Mouse (Mus musculus) liver, embryonic 15.5 days (tissue): ENCODE measurements around the gene Nagk. TPM values are rescaled to one million over a fixed set of nuclear protein-coding genes. Genes with fewer than 3 reads are reported as not detected.
A peak's percentile ranks its signal among the peaks of the same experiment; 100 is the strongest.
"Not testable (repeated sequence)": the region's sequence is repeated elsewhere in the genome, so short reads cannot be mapped to it uniquely, and the experiment has no call there.

Source experiments
- ATAC-seq: fragments of 200-750 bp; cut with Nextera tagmentation; 2 replicates; pipeline ENCODE4 v1.8.0; 2017; ENCODE audit warnings: moderate number of reproducible peaks, mild to moderate bottlenecking, moderate library complexity; ENCODE audit not compliant: insufficient read depth
- H3K27ac ChIP-seq: fragments of 300-500 bp; sonication (generic); replicated peaks from 2 replicates; pipeline ENCODE4 v1.5.1; 2015; ENCODE audit warnings: mild to moderate bottlenecking, inconsistent platforms
- H3K27me3 ChIP-seq: fragments of 300-500 bp; sonication (generic); 2 replicates; pipeline ENCODE4 v1.6.1; 2015; ENCODE audit warnings: mild to moderate bottlenecking, inconsistent platforms
- H3K36me3 ChIP-seq: fragments of 300-500 bp; sonication (generic); replicated peaks from 2 replicates; pipeline ENCODE4 v1.6.1; 2015; ENCODE audit warnings: moderate library complexity, mild to moderate bottlenecking, inconsistent platforms
- H3K4me1 ChIP-seq: fragments of 300-500 bp; sonication (generic); replicated peaks from 2 replicates; pipeline ENCODE4 v1.6.1; 2015; ENCODE audit warnings: inconsistent platforms
- H3K4me2 ChIP-seq: fragments of 300-500 bp; sonication (generic); 2 replicates; pipeline ENCODE4 v1.6.1; 2015; ENCODE audit warnings: moderate library complexity, mild to moderate bottlenecking, inconsistent platforms
- H3K4me3 ChIP-seq: fragments of 300-500 bp; sonication (generic); replicated peaks from 2 replicates; pipeline ENCODE4 v1.5.1; 2015; ENCODE audit warnings: mild to moderate bottlenecking, inconsistent platforms
- H3K9ac ChIP-seq: fragments of 300-500 bp; sonication (generic); 2 replicates; pipeline ENCODE4 v1.6.1; 2015; ENCODE audit warnings: moderate library complexity, mild to moderate bottlenecking, inconsistent platforms
- H3K9me3 ChIP-seq: fragments of 300-500 bp; sonication (generic); replicated peaks from 2 replicates; pipeline ENCODE4 v1.6.1; 2016; ENCODE audit warnings: inconsistent platforms
- WGBS: fragments of 180-500 bp; shearing (Covaris S2); methylation state at CpG from one replicate; pipeline ENCODE4 v1.1.7; 2015; ENCODE audit warnings: mixed read lengths; ENCODE audit not compliant: insufficient replicate concordance; 5-methylcytosine and 5-hydroxymethylcytosine counted together
- polyA plus RNA-seq: library from polyadenylated mRNA; unstranded; fragments of >200 nt; fragmentation: Nextera tagmentation; extraction: Ambion mirVana; gene quantifications from 2 replicates; pipeline ENCODE4 v1.2.1, GENCODE M21; 2015

The Nagk gene
- polyA plus RNA-seq, 1 experiment from 2014 or later: 16.6 TPM

- Histone ChIP-seq H3K27me3 (no peaks in the 10 kb centered on the region), H3K27ac (peak within 1 kb of the TSS; percentile 92), H3K9ac (peak within 1 kb of the TSS; percentile 96), H3K36me3 (peaks cover 26% of the 10 kb centered on the region), H3K4me3 (peak within 1 kb of the TSS; percentile 92), H3K4me1 (peaks cover 28% of the 10 kb centered on the region), H3K9me3 (no peaks in the 10 kb centered on the region), H3K4me2 (peak within 1 kb of the TSS; percentile 86)
- ATAC-seq: peak; percentile 91
- WGBS: 1% methylated on average over 45 of the region's 45 CpGs
These were observed 19.0 kb upstream of the Nagk start, which contains the start of gene Tex261 for GRCm38 (mm10) chr6:83775638-83776293. TSS of gene Tex261 (minus strand) at chr6:83775813.

DNA sequence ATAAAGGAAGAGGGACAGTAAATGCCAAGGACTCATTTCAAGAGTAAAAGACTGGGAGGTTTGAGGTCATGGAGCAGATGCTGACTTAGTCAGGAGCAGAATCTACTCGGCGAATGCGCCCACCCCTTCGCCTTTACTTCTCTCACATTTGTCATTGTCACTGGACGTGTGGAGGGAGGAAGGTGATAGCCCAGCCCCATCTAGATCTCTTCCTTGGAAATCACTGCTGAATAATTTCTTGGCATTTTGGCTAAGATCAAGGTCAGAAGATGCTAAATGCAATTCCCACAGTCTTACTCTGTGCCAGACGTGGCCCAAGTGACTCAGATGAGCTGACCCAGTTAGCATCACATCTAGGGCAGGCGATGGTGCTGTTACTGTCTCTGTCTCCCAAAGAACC, 16.5 kb upstream of the Nagk start:
- H3K9ac ChIP-seq: no peak overlapping the region
- no peak overlapping the region for H3K4me2 ChIP-seq
- WGBS: 74% methylated on average over 7 of the region's 7 CpGs
- no peaks in the 10 kb centered on the region for H3K9me3 ChIP-seq
- H3K27ac ChIP-seq: no peak overlapping the region
- peaks cover 4% of the 10 kb centered on the region; the same call in 1 of the 2 replicates for H3K36me3 ChIP-seq
- no peaks in the 10 kb centered on the region for H3K27me3 ChIP-seq
- H3K4me1 ChIP-seq: peaks cover 27% of the 10 kb centered on the region
- no peak overlapping the region for H3K4me3 ChIP-seq
- ATAC-seq: no peak

DNA sequence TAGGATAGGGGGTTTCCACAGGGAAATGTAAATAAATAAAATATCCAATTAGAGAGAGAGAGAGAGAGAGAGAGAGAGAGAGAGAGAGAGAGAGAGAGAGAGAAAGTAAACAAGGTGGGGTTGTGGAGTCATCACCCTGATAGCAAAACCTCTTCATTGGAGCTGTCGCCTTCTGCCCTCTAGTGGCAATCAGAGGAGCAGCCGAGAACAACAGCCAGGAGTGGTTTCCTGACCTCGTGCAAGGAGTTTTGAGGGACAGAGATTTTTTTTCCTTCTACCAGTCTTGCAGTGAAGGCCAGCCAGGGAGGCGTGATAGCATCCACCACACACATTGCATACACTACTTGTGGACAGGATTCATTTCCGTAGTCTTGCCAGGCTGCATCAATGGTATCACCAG, 15.8 kb upstream of the Nagk start:
- Histone ChIP-seq H3K4me3 (no peak overlapping the region), H3K4me1 (peaks cover 20% of the 10 kb centered on the region), H3K36me3 (no peaks in the 10 kb centered on the region), H3K27me3 (no peaks in the 10 kb centered on the region), H3K4me2 (no peak overlapping the region), H3K9ac (no peak overlapping the region), H3K27ac (no peak overlapping the region), H3K9me3 (no peaks in the 10 kb centered on the region)
- no peak for ATAC-seq
- 5% methylated on average over 5 of the region's 5 CpGs for WGBS

DNA sequence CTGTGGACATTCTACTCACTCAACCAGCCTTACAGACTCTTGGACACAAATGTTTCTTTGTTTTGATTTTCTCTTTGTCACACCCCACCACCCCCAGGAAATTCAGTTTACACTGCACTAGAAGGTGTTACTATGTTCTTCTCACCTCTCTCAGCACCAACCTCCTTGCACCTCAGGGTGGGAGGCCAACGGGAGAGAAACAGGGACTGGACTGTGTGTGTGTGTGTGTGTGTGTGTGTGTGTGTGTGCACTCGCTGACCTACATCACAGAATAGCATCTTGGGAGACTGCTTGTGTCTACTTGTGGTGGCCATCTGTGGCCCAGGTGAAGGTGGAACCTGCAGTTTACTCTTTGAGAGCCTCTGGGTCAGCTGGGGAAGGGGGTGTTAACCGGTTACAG, 8.4 kb upstream of the Nagk start:
- peaks cover 6% of the 10 kb centered on the region; the same call in 1 of the 2 replicates for H3K4me1 ChIP-seq
- H3K9ac ChIP-seq: no peak overlapping the region
- H3K4me2 ChIP-seq: no peak overlapping the region
- ATAC-seq: no peak
- no peaks in the 10 kb centered on the region for H3K27me3 ChIP-seq
- no peak overlapping the region for H3K4me3 ChIP-seq
- H3K36me3 ChIP-seq: no peaks in the 10 kb centered on the region
- H3K27ac ChIP-seq: no peak overlapping the region
- H3K9me3 ChIP-seq: no peaks in the 10 kb centered on the region
- 42% methylated on average over 3 of the region's 3 CpGs for WGBS

DNA sequence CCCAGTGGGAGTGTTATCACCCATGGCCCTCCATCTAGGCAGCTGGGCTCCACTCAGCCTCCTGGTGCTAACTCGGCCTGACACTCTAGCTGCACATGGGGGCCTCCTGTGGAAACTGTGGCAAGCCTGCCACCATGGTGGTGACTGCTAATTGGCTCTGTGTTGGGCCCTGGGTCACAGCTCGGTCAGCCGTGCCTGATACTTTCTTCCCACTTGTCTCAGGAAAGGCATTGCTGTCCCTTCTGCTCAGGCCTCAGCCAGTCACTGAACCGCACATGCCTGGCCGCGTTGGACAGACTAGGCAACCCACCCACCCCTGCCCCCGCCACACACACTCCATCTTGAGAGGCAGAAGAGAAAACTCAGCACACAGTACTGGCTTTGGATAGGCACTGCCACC, 6.2 kb upstream of the Nagk start:
- 60% methylated on average over 7 of the region's 7 CpGs for WGBS
- ATAC-seq: no peak
- Histone ChIP-seq H3K27ac (no peak overlapping the region), H3K27me3 (no peaks in the 10 kb centered on the region), H3K36me3 (no peaks in the 10 kb centered on the region), H3K9me3 (no peaks in the 10 kb centered on the region), H3K4me1 (peaks cover 7% of the 10 kb centered on the region; the same call in 1 of the 2 replicates), H3K4me2 (no peak overlapping the region), H3K4me3 (no peak overlapping the region), H3K9ac (no peak overlapping the region)

- H3K4me1 ChIP-seq: peaks cover 24% of the 10 kb centered on the region
- H3K9ac ChIP-seq, H3K4me3 ChIP-seq, H3K9me3 ChIP-seq, H3K4me2 ChIP-seq, H3K27me3 ChIP-seq, H3K36me3 ChIP-seq, ATAC-seq, H3K27ac ChIP-seq: not testable (repeated sequence)
- WGBS: 69% methylated on average over 5 of the region's 5 CpGs
These were observed 4.2 kb upstream of the Nagk start for GRCm38 (mm10) chr6:83790533-83790932.

DNA sequence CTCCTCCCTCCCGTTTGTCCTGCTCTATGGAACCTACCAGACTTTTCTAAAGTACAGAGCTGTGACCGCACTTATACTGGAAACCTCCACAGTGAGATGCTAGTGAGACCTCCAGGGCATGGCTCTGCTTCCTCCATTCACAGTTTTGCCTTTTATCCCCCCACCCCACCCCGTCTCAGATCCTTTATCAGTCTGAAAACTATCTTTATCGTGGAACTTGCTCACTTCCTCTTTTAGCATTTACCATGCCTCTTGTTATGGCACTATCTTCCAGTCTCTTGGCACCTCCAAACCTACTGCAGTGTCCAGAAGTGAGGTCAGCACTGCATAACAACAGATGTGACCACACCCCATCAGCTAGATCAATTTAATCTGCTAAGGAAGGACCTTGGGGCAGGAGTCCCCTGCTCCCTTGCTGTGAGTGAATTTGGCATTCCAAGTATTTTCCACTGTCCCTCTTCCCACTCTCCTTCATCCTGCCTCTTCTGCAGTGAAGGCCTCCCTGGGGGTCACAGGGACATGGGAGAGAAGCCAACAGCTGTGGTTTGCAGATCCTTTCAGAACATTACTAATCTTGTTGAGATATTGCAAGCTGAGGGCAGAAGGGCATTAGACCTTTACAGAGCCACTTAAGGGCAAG, 3.4 kb upstream of the Nagk start:
- ATAC-seq: no peak
- WGBS: 13% methylated on average over 4 of the region's 4 CpGs

GRCm38 (mm10) chr6:83795492-83795900, 714 bp downstream of the Nagk start:
- 1% methylated on average over 13 of the region's 13 CpGs for WGBS
- Histone ChIP-seq H3K27ac (peak overlapping the region; percentile 98), H3K4me2 (peak overlapping the region; percentile 83), H3K36me3 (no peaks in the 10 kb centered on the region), H3K4me1 (peaks cover 32% of the 10 kb centered on the region), H3K9ac (peak overlapping the region; percentile 51), H3K27me3 (peaks cover 8% of the 10 kb centered on the region), H3K4me3 (peak overlapping the region; percentile 75), H3K9me3 (no peaks in the 10 kb centered on the region)
- ATAC-seq: no peak

More for the DNA sequence above, 3.4 kb upstream of the Nagk start:
- no peak overlapping the region for H3K4me3 ChIP-seq
- H3K9me3 ChIP-seq: no peaks in the 10 kb centered on the region
- H3K27me3 ChIP-seq: peaks cover 3% of the 10 kb centered on the region; the same call in 1 of the 2 replicates
- peaks cover 28% of the 10 kb centered on the region for H3K4me1 ChIP-seq
- no peak overlapping the region for H3K4me2 ChIP-seq
- H3K9ac ChIP-seq: no peak overlapping the region
- no peaks in the 10 kb centered on the region for H3K36me3 ChIP-seq
- no peak overlapping the region for H3K27ac ChIP-seq

DNA sequence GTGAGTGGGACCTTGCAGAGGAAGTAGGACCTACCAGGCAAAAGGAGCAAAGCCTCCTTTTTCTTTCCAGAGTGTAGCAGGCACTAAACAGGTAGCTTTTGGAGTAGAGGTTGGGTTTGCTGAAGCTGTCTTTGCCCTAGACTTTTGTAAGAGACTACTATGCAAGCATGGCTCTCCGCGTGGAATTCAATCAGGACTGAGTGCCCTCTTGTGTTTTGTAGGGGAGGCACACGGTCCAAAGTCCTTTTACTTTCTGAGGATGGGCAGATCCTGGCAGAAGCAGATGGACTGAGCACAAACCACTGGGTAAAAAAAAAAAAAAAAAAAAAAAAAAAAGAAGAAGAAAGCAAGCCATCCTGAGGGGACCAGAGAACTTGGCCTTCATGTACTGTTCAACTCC, 1.9 kb downstream of the Nagk start:
- Histone ChIP-seq H3K9ac (no peak overlapping the region), H3K9me3 (no peaks in the 10 kb centered on the region), H3K27ac (no peak overlapping the region), H3K4me3 (no peak overlapping the region), H3K27me3 (peaks cover 8% of the 10 kb centered on the region), H3K4me2 (no peak overlapping the region), H3K4me1 (peaks cover 25% of the 10 kb centered on the region), H3K36me3 (no peaks in the 10 kb centered on the region)
- 59% methylated on average over 3 of the region's 3 CpGs for WGBS
- no peak for ATAC-seq

GRCm38 (mm10) chr6:83802033-83802432, 7.3 kb downstream of the Nagk start:
- H3K9ac ChIP-seq: no peak overlapping the region
- no peak overlapping the region for H3K4me2 ChIP-seq
- 64% methylated on average over 5 of the region's 5 CpGs for WGBS
- no peak for ATAC-seq
- H3K27ac ChIP-seq: no peak overlapping the region
- H3K9me3 ChIP-seq: no peaks in the 10 kb centered on the region
- no peak overlapping the region for H3K4me3 ChIP-seq
- 0 out of 2 replicates have a peak, but pooled peaks cover 4% of the 10 kb centered on the region for H3K36me3 ChIP-seq
- H3K4me1 ChIP-seq: no peaks in the 10 kb centered on the region
- peaks cover 2% of the 10 kb centered on the region; the same call in 1 of the 2 replicates for H3K27me3 ChIP-seq

DNA sequence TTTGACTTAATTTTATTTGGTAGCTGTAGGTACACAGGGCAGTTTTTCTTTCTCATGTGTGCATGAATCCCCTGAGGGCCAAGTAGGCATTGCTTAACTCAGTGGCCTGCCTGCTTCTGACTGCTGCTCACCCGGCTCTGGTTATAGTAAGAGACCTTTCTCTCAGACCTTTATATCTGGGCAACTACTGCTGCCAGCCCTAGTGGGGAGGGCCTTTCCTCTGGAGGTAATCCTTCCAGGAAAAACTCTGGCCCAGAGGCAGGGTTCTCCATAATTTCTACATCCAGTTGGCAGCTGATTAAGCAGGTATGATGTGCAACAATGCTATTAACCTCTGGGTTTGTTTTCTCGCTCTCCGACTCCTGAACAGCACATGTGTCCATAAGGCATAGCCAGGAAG, 8.1 kb downstream of the Nagk start:
- ATAC-seq: no peak
- WGBS: 68% methylated on average over 3 of the region's 3 CpGs
- no peak overlapping the region for H3K9ac ChIP-seq
- no peak overlapping the region for H3K4me2 ChIP-seq
- no peaks in the 10 kb centered on the region for H3K9me3 ChIP-seq
- no peaks in the 10 kb centered on the region for H3K27me3 ChIP-seq
- no peak overlapping the region for H3K27ac ChIP-seq
- no peak overlapping the region for H3K4me3 ChIP-seq
- H3K36me3 ChIP-seq: 0 out of 2 replicates have a peak, but pooled peaks cover 4% of the 10 kb centered on the region
- H3K4me1 ChIP-seq: no peaks in the 10 kb centered on the region
